Mouse (Mus musculus) heart, embryonic 14.5 days (tissue): ENCODE measurements at regions not wholly inside any gene's neighbourhood (a gene's known extent, or its start where the extent isn't known, plus 50 kb on each side); places are given as distances from the start of the nearest gene placed in this dataset.

Experiments used
- ATAC-seq: fragments of 200-750 bp; cut with Nextera tagmentation; 2 replicates; pipeline ENCODE4 v1.8.0; 2017; ENCODE audit warnings: low read depth, moderate TSS enrichment; ENCODE audit not compliant: insufficient number of reproducible peaks, insufficient read depth, low FRiP score
- H3K27ac ChIP-seq, 2 experiments: fragments of 200-500 bp in 1 of 2; fragments of 300-500 bp in 1 of 2; sonication (generic) in 1 of 2; replicated peaks in 1 of 2; 2 replicates each; pipeline ENCODE4 v1.5.1; 2012 to 2014; ENCODE audit warnings: low read depth in 2 of 2, low read length in 2 of 2, control low read depth in 1 of 2, mild to moderate bottlenecking in 1 of 2, mixed read lengths in 1 of 2; ENCODE audit not compliant: control insufficient read depth in 1 of 2, insufficient read depth in 1 of 2
- H3K27me3 ChIP-seq: fragments of 300-500 bp; sonication (generic); 2 replicates; pipeline ENCODE4 v1.6.1; 2014; ENCODE audit warnings: mild to moderate bottlenecking, low read length, control low read depth; ENCODE audit not compliant: control insufficient read depth, insufficient read depth
- H3K36me3 ChIP-seq: fragments of 300-500 bp; sonication (generic); 2 replicates; pipeline ENCODE4 v1.6.1; 2014; ENCODE audit warnings: mild to moderate bottlenecking, control low read depth, low read length, mixed read lengths; ENCODE audit not compliant: control insufficient read depth, insufficient read depth
- H3K4me1 ChIP-seq, 2 experiments: fragments of 200-500 bp in 1 of 2; fragments of 300-500 bp in 1 of 2; sonication (generic) in 1 of 2; 2 replicates each; pipeline ENCODE4 v1.6.1; 2012 to 2014; ENCODE audit warnings: low read length in 2 of 2, control low read depth in 1 of 2, mixed read lengths in 1 of 2; ENCODE audit not compliant: control insufficient read depth in 2 of 2, insufficient read depth in 2 of 2
- H3K4me2 ChIP-seq: fragments of 300-500 bp; sonication (generic); 2 replicates; pipeline ENCODE4 v1.6.1; 2014; ENCODE audit warnings: mild to moderate bottlenecking, low read length
- H3K4me3 ChIP-seq, 2 experiments: fragments of 200-500 bp in 1 of 2; fragments of 300-500 bp in 1 of 2; sonication (generic) in 1 of 2; 2 replicates each; pipeline ENCODE4 v1.5.1; 2012 to 2014; ENCODE audit warnings: low read length in 2 of 2, mild to moderate bottlenecking in 2 of 2, control low read depth in 1 of 2, low read depth in 1 of 2, moderate library complexity in 1 of 2; ENCODE audit not compliant: control insufficient read depth in 1 of 2, insufficient read depth in 1 of 2
- H3K9ac ChIP-seq: fragments of 300-500 bp; sonication (generic); 2 replicates; pipeline ENCODE4 v1.6.1; 2014; ENCODE audit warnings: mild to moderate bottlenecking, low read length
- H3K9me3 ChIP-seq: fragments of 300-500 bp; sonication (generic); 2 replicates; pipeline ENCODE4 v1.6.1; 2016; ENCODE audit warnings: low read length, control low read depth; ENCODE audit not compliant: control insufficient read depth
- WGBS: fragments of 180-500 bp; shearing (Covaris S2); extraction: QIAGEN DNeasy Blood & Tissue Kit; methylation state at CpG from one replicate; pipeline ENCODE4 v1.1.7; 2014; 5-methylcytosine and 5-hydroxymethylcytosine counted together

DNA sequence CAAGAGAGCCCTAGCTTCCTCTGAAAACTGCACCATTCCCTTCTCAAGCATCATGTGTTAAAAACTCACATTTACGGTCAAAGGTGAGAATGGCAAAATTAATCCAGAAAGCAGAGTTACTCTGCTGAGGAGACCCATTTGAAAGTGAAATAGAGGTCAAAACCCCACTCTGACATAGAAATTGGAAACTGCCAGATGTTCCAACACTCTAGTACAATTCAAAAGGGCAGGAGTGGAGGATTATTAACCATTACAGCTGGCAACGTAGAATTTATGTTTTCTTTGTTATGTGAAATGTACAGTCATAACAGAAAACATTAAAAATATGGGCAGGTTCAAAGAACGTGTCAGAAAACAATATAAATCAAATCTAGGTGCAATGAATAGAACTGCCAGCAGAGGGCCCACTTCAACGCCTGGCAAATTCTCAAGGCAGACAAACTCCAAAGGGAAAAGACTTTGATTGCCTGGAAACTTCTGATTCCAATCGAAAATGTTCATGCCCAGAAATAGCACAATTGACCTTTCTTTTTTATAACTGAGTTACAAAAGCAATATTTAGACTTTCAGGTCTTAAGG, 54.2 kb upstream of the Rfpl4b start:
- Histone ChIP-seq H3K4me1 (no peaks in the 10 kb centered on the region), H3K4me2 (no peak overlapping the region), H3K36me3 (no peaks in the 10 kb centered on the region), H3K9me3 (no peaks in the 10 kb centered on the region), H3K9ac (no peak overlapping the region), H3K27me3 (no peaks in the 10 kb centered on the region), H3K4me3 (no peak overlapping the region), H3K27ac (no peak overlapping the region)
- 15% methylated on average over 5 of the region's 5 CpGs for WGBS
- no peak for ATAC-seq

DNA sequence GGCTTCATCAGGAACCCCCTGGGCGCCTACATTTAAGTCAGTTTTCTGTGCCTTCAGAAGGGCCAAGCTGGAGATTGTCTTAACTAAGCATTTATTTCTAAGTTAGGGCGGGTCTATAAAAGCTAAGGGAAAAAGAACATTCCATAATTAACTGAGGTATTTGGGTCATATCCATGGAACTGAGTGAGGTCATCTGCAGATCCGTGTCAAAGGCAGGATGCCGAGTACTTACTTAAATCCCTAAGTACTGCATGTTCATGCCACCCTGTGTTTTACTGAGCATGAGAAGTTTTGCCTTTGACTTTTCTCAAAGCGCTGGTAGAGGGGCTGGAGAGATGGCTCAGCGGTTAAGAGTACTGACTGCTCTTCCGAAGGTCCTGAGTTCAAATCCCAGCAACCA, 57.7 kb upstream of the Rfpl4b start:
- no peak overlapping the region for H3K4me3 ChIP-seq
- no peak overlapping the region for H3K9ac ChIP-seq
- no peak overlapping the region for H3K4me2 ChIP-seq
- ATAC-seq, result no peak
- H3K9me3 ChIP-seq, result no peaks in the 10 kb centered on the region
- no peaks in the 10 kb centered on the region for H3K4me1 ChIP-seq
- no peaks in the 10 kb centered on the region for H3K27me3 ChIP-seq
- H3K27ac ChIP-seq, result no peak overlapping the region
- WGBS, result 90% methylated on average over 7 of the region's 7 CpGs
- H3K36me3 ChIP-seq, result no peaks in the 10 kb centered on the region

DNA sequence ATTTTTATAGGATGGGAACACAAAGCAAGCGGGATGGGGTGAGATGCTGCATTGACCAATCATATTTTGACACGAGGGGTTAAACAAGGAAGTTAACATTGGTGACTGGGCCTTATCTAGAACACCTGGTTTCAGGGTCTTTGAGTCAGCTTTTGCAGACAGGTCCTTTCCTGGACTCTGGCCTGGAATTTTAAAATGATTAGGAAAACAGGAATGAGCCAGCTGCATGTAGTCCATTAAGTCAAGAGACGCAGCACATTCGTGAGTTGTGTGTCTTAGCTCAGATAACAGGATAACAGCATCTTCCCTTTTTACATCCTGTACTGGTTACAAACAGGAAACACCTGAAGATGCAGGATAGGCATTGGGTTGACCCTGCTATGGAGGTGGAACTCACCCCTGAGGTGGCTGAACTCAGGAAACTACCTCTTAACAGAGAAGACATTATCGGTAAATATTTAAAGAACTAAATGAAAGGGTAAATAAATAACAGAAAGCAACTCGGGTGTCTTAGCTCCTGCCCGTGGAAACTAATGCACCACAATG, 59.1 kb upstream of the Rfpl4b start:
- WGBS, result 56% methylated on average over 7 of the region's 7 CpGs

GRCm38 (mm10) chr10:38882154-38882553, 60.6 kb upstream of the Rfpl4b start:
- Histone ChIP-seq H3K27me3 (no peaks in the 10 kb centered on the region), H3K4me2 (no peak overlapping the region), H3K9me3 (no peaks in the 10 kb centered on the region), H3K27ac (no peak overlapping the region), H3K9ac (no peak overlapping the region), H3K36me3 (no peaks in the 10 kb centered on the region), H3K4me1 (peaks cover 3% of the 10 kb centered on the region in 2 experiments; a peak in 1 of 4 replicates), H3K4me3 (no peak overlapping the region)
- WGBS, result 82% methylated on average over 6 of the region's 6 CpGs
- ATAC-seq, result no peak

More for the DNA sequence above, 59.1 kb upstream of the Rfpl4b start:
- Histone ChIP-seq H3K4me1 (peaks cover 3% of the 10 kb centered on the region in 2 experiments; a peak in 1 of 4 replicates), H3K27ac (no peak overlapping the region), H3K9me3 (no peaks in the 10 kb centered on the region), H3K27me3 (no peaks in the 10 kb centered on the region), H3K36me3 (no peaks in the 10 kb centered on the region), H3K9ac (no peak overlapping the region), H3K4me2 (no peak overlapping the region), H3K4me3 (no peak overlapping the region)
- ATAC-seq, result no peak

GRCm38 (mm10) chr10:38883816-38884599, 62.4 kb upstream of the Rfpl4b start:
- peaks cover 3 to 5% of the 10 kb centered on the region in 2 experiments; a peak in 1 of 4 replicates for H3K4me1 ChIP-seq
- no peak overlapping the region for H3K4me3 ChIP-seq
- H3K4me2 ChIP-seq, result no peak overlapping the region
- H3K27me3 ChIP-seq, result no peaks in the 10 kb centered on the region
- no peak overlapping the region for H3K9ac ChIP-seq
- no peak overlapping the region for H3K27ac ChIP-seq
- no peak for ATAC-seq
- H3K36me3 ChIP-seq, result no peaks in the 10 kb centered on the region
- WGBS, result 63% methylated on average over 2 of the region's 2 CpGs
- H3K9me3 ChIP-seq, result no peaks in the 10 kb centered on the region

- Histone ChIP-seq H3K4me1 (peaks cover 3 to 5% of the 10 kb centered on the region in 2 experiments; a peak in 1 of 4 replicates), H3K27ac (no peak overlapping the region), H3K27me3 (no peaks in the 10 kb centered on the region), H3K36me3 (no peaks in the 10 kb centered on the region), H3K9ac (no peak overlapping the region), H3K9me3 (no peaks in the 10 kb centered on the region), H3K4me3 (no peak overlapping the region), H3K4me2 (no peak overlapping the region)
- 71% methylated on average over 4 of the region's 4 CpGs for WGBS
- no peak for ATAC-seq
Measured at GRCm38 (mm10) chr10:38884641-38885040, 63.1 kb upstream of the Rfpl4b start.

GRCm38 (mm10) chr10:38886441-38886840, 64.9 kb upstream of the Rfpl4b start:
- Histone ChIP-seq H3K27ac (no peak overlapping the region), H3K9ac (no peak overlapping the region), H3K4me2 (no peak overlapping the region), H3K4me3 (no peak overlapping the region), H3K36me3 (no peaks in the 10 kb centered on the region), H3K4me1 (peaks cover 3 to 5% of the 10 kb centered on the region in 2 experiments; a peak in 1 of 4 replicates), H3K9me3 (no peaks in the 10 kb centered on the region), H3K27me3 (no peaks in the 10 kb centered on the region)
- 52% methylated on average over 2 of the region's 2 CpGs for WGBS
- no peak for ATAC-seq
